Mouse (Mus musculus) liver, adult 2 months (tissue): ENCODE results near the gene Acsm1. TPM values are rescaled to one million over a fixed set of nuclear protein-coding genes. Genes with fewer than 3 reads are reported as not detected.
A peak's percentile ranks its signal among the peaks of the same experiment; 100 is the strongest.
"Not testable (repeated sequence)": the region's sequence is repeated elsewhere in the genome, so short reads cannot be mapped to it uniquely, and the experiment has no call there.

ENCODE experiments used
- DNase-seq: peaks from one replicate; pipeline ENCODE4 v3.0.0-alpha.2; 2011; ENCODE audit warnings: low read depth, low spot score; ENCODE audit errors: extremely low read depth
- H3K27ac ChIP-seq: fragments of 200-500 bp; replicated peaks from 2 replicates; pipeline ENCODE4 v1.5.1; 2012; ENCODE audit warnings: low read depth, mild to moderate bottlenecking, control low read depth, inconsistent platforms, low read length; ENCODE audit not compliant: insufficient read depth
- H3K27me3 ChIP-seq: fragments of 200-500 bp; 2 replicates; pipeline ENCODE4 v1.6.1; 2012; ENCODE audit warnings: mild to moderate bottlenecking, moderate library complexity, low read length, inconsistent platforms; ENCODE audit not compliant: control insufficient read depth, insufficient read depth
- H3K36me3 ChIP-seq: fragments of 200-500 bp; 2 replicates; pipeline ENCODE4 v1.6.1; 2012; ENCODE audit warnings: low read length, inconsistent platforms; ENCODE audit not compliant: control insufficient read depth, insufficient read depth
- H3K4me1 ChIP-seq: fragments of 200-500 bp; 2 replicates; pipeline ENCODE4 v1.6.1; 2011; ENCODE audit warnings: low read length; ENCODE audit not compliant: control insufficient read depth, insufficient read depth
- H3K4me3 ChIP-seq: fragments of 200-500 bp; 2 replicates; pipeline ENCODE4 v1.5.1; 2011; ENCODE audit warnings: low read depth, mild to moderate bottlenecking, control low read depth, low read length, moderate library complexity; ENCODE audit not compliant: insufficient read depth
- H3K79me2 ChIP-seq: fragments of 200-500 bp; 2 replicates; pipeline ENCODE4 v1.6.1; 2012; ENCODE audit warnings: inconsistent platforms, mild to moderate bottlenecking, low read length, moderate library complexity; ENCODE audit not compliant: control insufficient read depth, insufficient read depth
- H3K9ac ChIP-seq: fragments of 200-500 bp; 2 replicates; pipeline ENCODE4 v1.6.1; 2012; ENCODE audit warnings: low read depth, mild to moderate bottlenecking, control low read depth, inconsistent platforms, low read length
- CTCF ChIP-seq: fragments of 200-500 bp; IDR thresholded peaks from 2 replicates; pipeline ENCODE4 v1.5.1; 2011; ENCODE audit warnings: low read depth, low read length, control low read depth
- POLR2A ChIP-seq: fragments of 200-500 bp; IDR thresholded peaks from 2 replicates; pipeline ENCODE4 v1.6.1; 2011; ENCODE audit warnings: low read length, control low read depth; ENCODE audit not compliant: insufficient read depth; ENCODE audit errors: extremely low read depth
- WGBS: fragments of 180-500 bp; shearing (Covaris S2); methylation state at CpG from one replicate; pipeline ENCODE4 v1.1.7; 2018; 5-methylcytosine and 5-hydroxymethylcytosine counted together
- polyA plus RNA-seq: library from polyadenylated mRNA; depleted of rRNA; stranded (reverse); fragments of >200 nt; gene quantifications from 2 replicates; pipeline ENCODE4 v1.2.3, GENCODE M21; 2012; rRNA removed
- total RNA-seq: library from RNA; depleted of rRNA; stranded (reverse); fragments of >200 nt; gene quantifications from 2 replicates; pipeline ENCODE4 v1.2.3, GENCODE M21; 2014; rRNA removed

Gene Acsm1
- total RNA-seq (357 and 475 TPM in 2 replicates), polyA plus RNA-seq (223 and 257 TPM in 2 replicates)

DNA sequence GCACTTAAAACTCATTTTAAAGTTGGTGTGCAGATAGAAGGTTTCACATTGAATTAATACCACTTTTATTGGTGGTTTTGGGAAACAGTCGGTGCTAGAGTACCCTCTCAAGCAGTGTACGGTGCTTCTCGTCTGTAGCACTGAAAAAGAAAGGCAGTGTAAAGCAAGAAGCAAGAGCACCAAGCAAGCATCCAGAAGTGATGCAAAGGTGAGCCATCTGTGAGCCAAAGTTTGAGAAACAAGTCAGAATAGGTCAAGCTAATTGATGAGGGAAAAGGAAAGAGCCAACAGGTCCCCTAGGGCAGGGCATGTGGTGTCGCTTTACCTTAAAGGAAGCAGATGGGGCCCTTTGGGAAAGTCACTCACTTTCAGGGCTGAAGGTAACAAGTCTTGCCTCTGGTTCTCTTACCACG is at the start of gene Acsm1:
TSS of gene Acsm1 (plus strand) at position 363 of the 413 bp plus-strand sequence.
- TF ChIP-seq POLR2A (no peak), CTCF (no peak)
- 67% methylated on average over 5 of the region's 5 CpGs for WGBS
- no peaks in the 10 kb centered on the region for H3K27me3 ChIP-seq
- no peaks in the 10 kb centered on the region for H3K79me2 ChIP-seq
- no peak within 1 kb of the TSS for H3K4me3 ChIP-seq
- H3K36me3 ChIP-seq, result 0 out of 2 replicates have a peak, but pooled peaks cover 2% of the 10 kb centered on the region
- no peaks in the 10 kb centered on the region; the same call in 1 of the 2 replicates for H3K4me1 ChIP-seq
- DNase-seq, result no peak
- no peak within 1 kb of the TSS for H3K9ac ChIP-seq
- H3K27ac ChIP-seq, result no peak within 1 kb of the TSS

DNA sequence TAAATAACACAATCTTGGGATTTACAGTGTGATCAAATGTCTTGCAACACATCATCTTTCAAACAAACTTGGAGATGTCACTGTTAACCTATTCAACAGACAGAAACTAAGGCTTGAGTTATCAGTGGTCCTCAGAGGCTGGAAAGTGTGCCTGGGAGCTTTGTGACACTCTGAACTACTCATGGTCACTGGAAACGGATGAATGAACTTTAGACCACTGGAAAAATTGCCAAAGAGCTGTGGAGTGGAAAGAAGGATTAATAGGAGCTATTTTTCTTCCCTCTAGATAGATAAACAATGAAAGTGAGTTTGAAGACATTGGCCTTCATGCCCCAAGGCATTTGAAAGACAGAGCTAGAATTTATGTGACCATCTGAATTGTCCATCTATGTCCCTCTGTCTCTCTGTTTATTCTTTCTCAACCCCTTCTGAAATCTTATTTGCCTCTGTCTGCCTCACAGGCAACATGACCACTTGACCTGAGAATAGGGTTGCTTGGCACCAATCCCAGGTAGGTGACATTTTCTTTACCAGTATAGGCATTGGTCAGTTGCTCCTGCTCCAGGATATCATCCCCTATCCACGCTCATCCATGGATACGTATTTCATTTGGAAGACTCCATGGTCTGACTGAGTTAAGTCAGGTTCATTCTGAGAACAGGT is 46.9 kb upstream of the Acsm1 start:
- Histone ChIP-seq H3K27me3 (no peaks in the 10 kb centered on the region), H3K79me2 (no peaks in the 10 kb centered on the region), H3K27ac (peak overlapping the region; percentile 82), H3K9ac (no peak overlapping the region), H3K36me3 (no peaks in the 10 kb centered on the region), H3K4me1 (peaks cover 33% of the 10 kb centered on the region), H3K4me3 (no peak overlapping the region)
- WGBS, result 30% methylated on average over 3 of the region's 3 CpGs
- DNase-seq, result peak; percentile 75
- no peak for TF ChIP-seq CTCF
- no peak for TF ChIP-seq POLR2A

- no peak overlapping the region for H3K4me3 ChIP-seq
- peak overlapping the region; percentile 82 for H3K27ac ChIP-seq
- TF ChIP-seq CTCF, result no peak
- TF ChIP-seq POLR2A, result no peak
- H3K9ac ChIP-seq, result no peak overlapping the region
- 71% methylated on average over 3 of the region's 3 CpGs for WGBS
- no peaks in the 10 kb centered on the region for H3K36me3 ChIP-seq
- no peak for DNase-seq
- peaks cover 33% of the 10 kb centered on the region for H3K4me1 ChIP-seq
- H3K79me2 ChIP-seq, result no peaks in the 10 kb centered on the region
- H3K27me3 ChIP-seq, result no peaks in the 10 kb centered on the region
Observed at GRCm38 (mm10) chr7:119560452-119560835, 46.4 kb upstream of the Acsm1 start.

- no peak for DNase-seq
- WGBS, result 33% methylated on average over 4 of the region's 4 CpGs
- peaks cover 33% of the 10 kb centered on the region for H3K4me1 ChIP-seq
- TF ChIP-seq CTCF (no peak), POLR2A (no peak)
- H3K27me3 ChIP-seq, result no peaks in the 10 kb centered on the region
- no peaks in the 10 kb centered on the region for H3K79me2 ChIP-seq
- H3K36me3 ChIP-seq, result no peaks in the 10 kb centered on the region
- H3K4me3 ChIP-seq, result no peak overlapping the region
- no peak overlapping the region for H3K9ac ChIP-seq
- H3K27ac ChIP-seq, result no peak overlapping the region
Observed at GRCm38 (mm10) chr7:119561441-119561840, 45.4 kb upstream of the Acsm1 start.

- WGBS, result 86% methylated on average over 2 of the region's 2 CpGs
Observed at GRCm38 (mm10) chr7:119562476-119562875, 44.4 kb upstream of the Acsm1 start.

DNA sequence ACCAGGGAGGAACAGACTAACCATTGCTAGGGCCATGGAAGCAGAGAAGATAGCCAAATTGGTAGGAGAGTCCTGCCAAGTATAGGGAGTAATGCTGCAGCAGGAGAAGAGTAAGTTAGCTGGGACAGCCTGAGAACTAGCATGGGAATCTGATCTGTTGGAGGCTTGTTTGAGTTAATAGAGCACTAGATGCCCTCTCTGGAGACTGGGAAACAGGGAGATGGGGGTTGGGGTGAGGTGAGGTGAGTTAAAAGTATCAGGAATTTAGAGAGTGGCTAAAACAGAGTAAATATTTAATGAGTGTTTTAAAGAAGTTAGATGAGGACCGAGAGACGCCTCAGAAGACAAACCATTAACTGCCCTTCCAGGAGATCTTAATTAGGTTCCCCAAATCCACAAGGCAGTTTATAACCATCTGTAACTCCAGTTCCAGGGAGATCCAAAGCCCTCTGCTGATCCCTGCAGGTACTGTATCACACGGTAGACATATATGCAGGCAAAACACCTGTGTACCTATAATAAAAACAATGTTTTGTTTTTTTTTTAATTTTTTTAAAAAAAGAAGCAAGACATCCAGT is 12.2 kb upstream of the Acsm1 start:
- Histone ChIP-seq H3K36me3 (no peaks in the 10 kb centered on the region), H3K79me2 (no peaks in the 10 kb centered on the region), H3K9ac (no peak overlapping the region), H3K4me1 (no peaks in the 10 kb centered on the region), H3K4me3 (no peak overlapping the region), H3K27ac (no peak overlapping the region), H3K27me3 (no peaks in the 10 kb centered on the region)
- DNase-seq, result no peak
- TF ChIP-seq CTCF, result no peak
- TF ChIP-seq POLR2A, result no peak
- 49% methylated on average over 3 of the region's 3 CpGs for WGBS

More at GRCm38 (mm10) chr7:119562476-119562875, 44.4 kb upstream of the Acsm1 start:
- peaks cover 33% of the 10 kb centered on the region for H3K4me1 ChIP-seq
- H3K27me3 ChIP-seq, H3K36me3 ChIP-seq, H3K27ac ChIP-seq, H3K79me2 ChIP-seq, H3K9ac ChIP-seq, H3K4me3 ChIP-seq, DNase-seq: not testable (repeated sequence)
